Mouse (Mus musculus): ENCODE results near the gene Ppp1r14b. TPM values are rescaled to one million over a fixed set of nuclear protein-coding genes. Genes with fewer than 3 reads are reported as not detected.

Gene Ppp1r14b
- polyA plus RNA-seq, 1 experiment = 340 TPM

GRCm38 (mm10) chr19:6992011-6992858, 17.5 kb downstream of the Ppp1r14b start, which contains the start of gene Dnajc4:
Gene Dnajc4 (minus strand): TSS chr19:6992572.
- Histone ChIP-seq H3K4me1 (replicated peaks; ENCODE audit: control insufficient read depth, insufficient read depth, low read length) (peaks cover 46% of the 10 kb centered on the region), H3K27ac (ENCODE audit: control insufficient read depth, insufficient read depth, low read length) (peak within 1 kb of the TSS; percentile 1; the same call in 1 of the 2 replicates), H3K4me3 (ENCODE audit: control insufficient read depth, insufficient read depth, low read length) (peak within 1 kb of the TSS; percentile 52), H3K36me3 (ENCODE audit: control insufficient read depth, insufficient read depth, low read length) (no peaks in the 10 kb centered on the region), H3K27me3 (ENCODE audit: control insufficient read depth, insufficient read depth, low read length) (no peaks in the 10 kb centered on the region)
- WGBS = 1% methylated on average over 37 of the region's 37 CpGs
- DNase-seq = peak; percentile 99
- TF ChIP-seq POLR2A (IDR thresholded peaks at IDR 0.05; ENCODE audit: control insufficient read depth, extremely low read depth, insufficient read depth, low read length, poor library complexity) = peak; percentile 88
- peak; percentile 59; the same call in 1 of the 2 replicates for TF ChIP-seq CTCF (IDR thresholded peaks at IDR 0.05; ENCODE audit: borderline replicate concordance, control insufficient read depth, extremely low read depth, insufficient read depth, low read length, poor library complexity)

GRCm38 (mm10) chr19:6993011-6993770, 18.4 kb downstream of the Ppp1r14b start:
- DNase-seq = no peak
- no peaks in the 10 kb centered on the region for H3K27me3 ChIP-seq (ENCODE audit: control insufficient read depth, insufficient read depth, low read length)
- no peaks in the 10 kb centered on the region; the same call in 1 of the 2 replicates for H3K36me3 ChIP-seq (ENCODE audit: control insufficient read depth, insufficient read depth, low read length)
- 72% methylated on average over 14 of the region's 14 CpGs for WGBS
- H3K4me1 ChIP-seq (replicated peaks; ENCODE audit: control insufficient read depth, insufficient read depth, low read length) = peaks cover 50% of the 10 kb centered on the region
- H3K27ac ChIP-seq (ENCODE audit: control insufficient read depth, insufficient read depth, low read length) = peak overlapping the region; percentile 1; the same call in 1 of the 2 replicates
- H3K4me3 ChIP-seq (ENCODE audit: control insufficient read depth, insufficient read depth, low read length) = peak overlapping the region; percentile 49
- TF ChIP-seq CTCF (IDR thresholded peaks at IDR 0.05; ENCODE audit: borderline replicate concordance, control insufficient read depth, extremely low read depth, insufficient read depth, low read length, poor library complexity) (no peak), POLR2A (IDR thresholded peaks at IDR 0.05; ENCODE audit: control insufficient read depth, extremely low read depth, insufficient read depth, low read length, poor library complexity) (no peak)

GRCm38 (mm10) chr19:6994002-6994401, 19.2 kb downstream of the Ppp1r14b start:
- 93% methylated on average over 8 of the region's 8 CpGs for WGBS

GRCm38 (mm10) chr19:6994489-6994888, 19.7 kb downstream of the Ppp1r14b start:
- TF ChIP-seq CTCF (IDR thresholded peaks at IDR 0.05; ENCODE audit: borderline replicate concordance, control insufficient read depth, extremely low read depth, insufficient read depth, low read length, poor library complexity) (no peak), POLR2A (IDR thresholded peaks at IDR 0.05; ENCODE audit: control insufficient read depth, extremely low read depth, insufficient read depth, low read length, poor library complexity) (no peak)
- DNase-seq = no peak
- no peaks in the 10 kb centered on the region for H3K27me3 ChIP-seq (ENCODE audit: control insufficient read depth, insufficient read depth, low read length)
- 93% methylated on average over 8 of the region's 8 CpGs for WGBS
- no peak overlapping the region for H3K4me3 ChIP-seq (ENCODE audit: control insufficient read depth, insufficient read depth, low read length)
- peaks cover 13% of the 10 kb centered on the region for H3K36me3 ChIP-seq (ENCODE audit: control insufficient read depth, insufficient read depth, low read length)
- no peak overlapping the region for H3K27ac ChIP-seq (ENCODE audit: control insufficient read depth, insufficient read depth, low read length)
- H3K4me1 ChIP-seq (replicated peaks; ENCODE audit: control insufficient read depth, insufficient read depth, low read length) = peaks cover 51% of the 10 kb centered on the region

More at GRCm38 (mm10) chr19:6994002-6994401, 19.2 kb downstream of the Ppp1r14b start:
- peaks cover 51% of the 10 kb centered on the region for H3K4me1 ChIP-seq (replicated peaks; ENCODE audit: control insufficient read depth, insufficient read depth, low read length)
- DNase-seq = no peak
- peaks cover 8% of the 10 kb centered on the region for H3K36me3 ChIP-seq (ENCODE audit: control insufficient read depth, insufficient read depth, low read length)
- no peak overlapping the region for H3K4me3 ChIP-seq (ENCODE audit: control insufficient read depth, insufficient read depth, low read length)
- H3K27ac ChIP-seq (ENCODE audit: control insufficient read depth, insufficient read depth, low read length) = no peak overlapping the region
- no peaks in the 10 kb centered on the region for H3K27me3 ChIP-seq (ENCODE audit: control insufficient read depth, insufficient read depth, low read length)
- no peak for TF ChIP-seq POLR2A (IDR thresholded peaks at IDR 0.05; ENCODE audit: control insufficient read depth, extremely low read depth, insufficient read depth, low read length, poor library complexity)
- no peak for TF ChIP-seq CTCF (IDR thresholded peaks at IDR 0.05; ENCODE audit: borderline replicate concordance, control insufficient read depth, extremely low read depth, insufficient read depth, low read length, poor library complexity)

- Histone ChIP-seq H3K36me3 (ENCODE audit: control insufficient read depth, insufficient read depth, low read length) (peaks cover 20% of the 10 kb centered on the region), H3K4me1 (replicated peaks; ENCODE audit: control insufficient read depth, insufficient read depth, low read length) (peaks cover 51% of the 10 kb centered on the region), H3K27ac (ENCODE audit: control insufficient read depth, insufficient read depth, low read length) (no peak overlapping the region), H3K27me3 (ENCODE audit: control insufficient read depth, insufficient read depth, low read length) (no peaks in the 10 kb centered on the region), H3K4me3 (ENCODE audit: control insufficient read depth, insufficient read depth, low read length) (peak overlapping the region; percentile 52)
- 52% methylated on average over 21 of the region's 21 CpGs for WGBS
- no peak for DNase-seq
- TF ChIP-seq CTCF (IDR thresholded peaks at IDR 0.05; ENCODE audit: borderline replicate concordance, control insufficient read depth, extremely low read depth, insufficient read depth, low read length, poor library complexity) (no peak), POLR2A (IDR thresholded peaks at IDR 0.05; ENCODE audit: control insufficient read depth, extremely low read depth, insufficient read depth, low read length, poor library complexity) (0 out of 2 replicates have a peak, but pooled peaks have one; percentile 23)
Measured at GRCm38 (mm10) chr19:6995255-6995991, 20.7 kb downstream of the Ppp1r14b start.
